Mouse (Mus musculus): ENCODE results near the gene Dennd6b. TPM values are rescaled to one million over a fixed set of nuclear protein-coding genes. Genes with fewer than 3 reads are reported as not detected.

Gene Dennd6b
- 10 to 100 TPM; 11.5 to 13.0 TPM for total RNA-seq (2021)
- long read RNA-seq, experiment 1, full-length matches to known transcripts = 1 of 31 reads
- long read RNA-seq, experiment 1, partial matches to known transcripts = 4 of 31 reads
- long read RNA-seq, experiment 1, other reads (novel, unspliced or antisense) = 26 of 31 reads
- long read RNA-seq, experiment 2, full-length matches to known transcripts = 3 of 26 reads
- long read RNA-seq, experiment 2, partial matches to known transcripts = 2 of 26 reads
- long read RNA-seq, experiment 2, other reads (novel, unspliced or antisense) = 21 of 26 reads

DNA sequence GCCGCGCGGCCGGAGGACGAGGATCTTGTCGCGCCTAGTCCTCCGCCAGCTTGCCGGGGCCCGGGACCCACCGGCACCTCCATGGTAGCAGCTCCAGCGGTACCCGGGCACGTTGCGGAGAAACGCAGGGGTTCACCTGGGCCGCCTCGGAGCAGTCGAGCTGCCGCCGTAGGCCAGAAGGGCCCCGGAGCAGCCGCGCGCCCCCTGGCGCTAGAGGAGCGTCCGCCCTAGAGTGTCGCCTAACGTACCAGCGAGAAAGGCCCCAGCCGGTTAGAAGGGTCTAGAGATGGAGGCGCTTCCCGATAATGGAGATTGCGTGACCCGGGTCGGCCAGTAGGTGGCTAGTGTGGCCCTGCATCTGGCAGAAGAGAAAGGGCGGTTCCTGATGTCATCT, at the start of gene Dennd6b:
Dennd6b (minus strand) TSS at position 184 of the 394 bp plus-strand sequence.
- DNase-seq (ENCODE audit: low spot score in 2 of 2) = peak; percentile 91 to 92

- no peak for DNase-seq (ENCODE audit: low spot score in 2 of 2)
These were observed 44.7 kb upstream of the Dennd6b start for GRCm38 (mm10) chr15:89241025-89241424.

DNA sequence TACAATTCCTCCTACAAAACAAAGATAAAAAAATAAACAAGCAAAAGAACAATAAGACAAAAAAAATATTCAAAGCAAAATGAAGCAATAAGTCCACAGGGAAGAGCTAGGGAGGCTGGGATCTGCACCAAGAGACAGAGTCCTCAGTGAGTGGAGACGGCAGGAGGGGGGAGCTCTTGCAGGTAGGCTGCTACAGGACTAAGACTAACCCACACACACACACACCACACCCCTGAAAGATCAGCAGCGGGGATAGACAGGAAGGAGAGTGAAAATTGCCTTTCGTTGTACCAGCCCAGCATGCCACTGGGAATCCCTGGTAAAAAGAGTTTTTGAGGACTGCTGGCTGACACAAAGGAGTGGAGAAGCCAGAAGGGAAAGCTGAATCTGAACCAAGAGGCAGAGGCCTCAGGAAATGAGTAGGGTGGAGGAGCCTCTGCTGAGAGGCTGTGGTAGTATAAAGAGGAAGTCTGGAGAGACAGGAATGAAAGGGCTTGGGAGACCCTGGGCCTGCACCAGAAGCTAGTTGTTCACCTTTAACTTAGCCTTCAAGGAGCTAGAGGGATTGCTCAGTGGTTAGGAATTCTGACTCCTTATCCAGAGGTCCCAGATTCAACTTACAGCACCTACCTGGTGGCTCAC, 43.6 kb upstream of the Dennd6b start:
- DNase-seq (ENCODE audit: low spot score in 2 of 2) = no peak

- no peak for DNase-seq (ENCODE audit: low spot score in 2 of 2)
These were observed 37.8 kb upstream of the Dennd6b start for GRCm38 (mm10) chr15:89234052-89234451.

- DNase-seq (ENCODE audit: low spot score in 2 of 2) = no peak
These were observed 37.3 kb upstream of the Dennd6b start for GRCm38 (mm10) chr15:89233586-89233985.

GRCm38 (mm10) chr15:89215611-89216233, 19.4 kb upstream of the Dennd6b start:
- no peak for DNase-seq (ENCODE audit: low spot score in 2 of 2)

- DNase-seq (ENCODE audit: low spot score in 2 of 2) = no peak
These were observed 18.7 kb upstream of the Dennd6b start for GRCm38 (mm10) chr15:89214953-89215352.

- no peak for DNase-seq (ENCODE audit: low spot score in 2 of 2)
These were observed 17.2 kb upstream of the Dennd6b start for GRCm38 (mm10) chr15:89213517-89213916.

DNA sequence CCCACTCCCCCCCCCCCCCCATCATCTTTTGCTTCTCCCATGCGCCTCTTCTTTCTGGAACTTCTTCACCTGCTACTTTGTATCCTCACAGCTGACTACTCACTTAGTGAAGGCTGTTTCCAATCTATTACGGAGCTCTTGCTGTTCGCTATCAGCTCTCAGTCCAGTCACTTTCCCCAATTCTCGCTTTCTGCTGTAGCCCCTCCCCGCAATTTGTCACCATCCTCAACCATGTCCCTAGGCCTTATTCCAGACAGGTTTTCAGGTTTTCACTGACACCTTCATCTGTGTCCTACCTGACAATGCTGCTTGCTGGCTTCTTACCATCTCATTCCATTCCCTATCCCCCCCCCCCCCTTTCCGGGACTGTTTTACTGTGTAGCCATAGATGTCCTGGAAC, 16.2 kb upstream of the Dennd6b start:
- no peak for DNase-seq (ENCODE audit: low spot score in 2 of 2)

DNA sequence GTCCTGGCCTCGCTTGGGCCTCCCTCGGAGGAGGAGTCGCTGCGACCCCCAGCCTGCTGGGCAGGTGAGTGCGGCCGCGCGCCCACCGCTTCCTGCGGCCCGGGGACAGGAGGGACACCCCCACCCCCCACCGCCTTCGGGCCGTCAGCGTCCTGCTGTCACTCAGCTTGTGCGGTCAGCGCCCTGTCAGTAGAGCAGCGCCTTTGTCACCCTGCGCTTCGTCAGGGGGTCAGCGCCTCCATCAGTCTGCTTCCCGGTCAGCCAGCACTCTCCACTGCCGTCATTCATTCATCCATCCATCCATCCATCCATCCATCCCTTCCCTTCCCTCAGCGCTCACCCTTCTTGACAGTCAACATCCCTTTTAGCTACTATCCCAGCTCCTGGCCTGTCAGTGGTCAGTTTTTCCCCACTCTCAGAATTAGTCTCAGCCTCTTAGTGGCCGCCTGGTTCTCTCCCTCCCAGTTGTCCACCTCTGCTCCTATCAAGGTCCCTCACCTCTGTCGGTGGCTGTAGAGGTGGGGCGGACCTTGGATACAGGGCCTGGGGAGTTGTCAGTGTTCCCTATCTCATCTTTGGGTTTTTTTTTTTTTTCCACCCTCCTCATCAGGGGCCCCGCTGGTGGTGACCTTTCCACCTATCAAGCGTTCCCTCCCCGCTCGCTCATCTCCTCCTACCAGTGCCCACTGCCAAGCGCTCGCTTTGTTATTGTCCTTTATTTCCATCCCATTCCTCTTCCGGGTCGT, 15.6 kb upstream of the Dennd6b start:
- no peak for DNase-seq (ENCODE audit: low spot score in 2 of 2)

- peak; percentile 66 to 73 for DNase-seq (ENCODE audit: low spot score in 2 of 2)
These were observed 14.8 kb upstream of the Dennd6b start, which contains the start of gene Ppp6r2 for GRCm38 (mm10) chr15:89210915-89211715. Ppp6r2 (plus strand) TSS chr15:89211553.

- peak; percentile 71 to 82 for DNase-seq (ENCODE audit: low spot score in 2 of 2)
These were observed 13.8 kb upstream of the Dennd6b start for GRCm38 (mm10) chr15:89209886-89210761.

DNA sequence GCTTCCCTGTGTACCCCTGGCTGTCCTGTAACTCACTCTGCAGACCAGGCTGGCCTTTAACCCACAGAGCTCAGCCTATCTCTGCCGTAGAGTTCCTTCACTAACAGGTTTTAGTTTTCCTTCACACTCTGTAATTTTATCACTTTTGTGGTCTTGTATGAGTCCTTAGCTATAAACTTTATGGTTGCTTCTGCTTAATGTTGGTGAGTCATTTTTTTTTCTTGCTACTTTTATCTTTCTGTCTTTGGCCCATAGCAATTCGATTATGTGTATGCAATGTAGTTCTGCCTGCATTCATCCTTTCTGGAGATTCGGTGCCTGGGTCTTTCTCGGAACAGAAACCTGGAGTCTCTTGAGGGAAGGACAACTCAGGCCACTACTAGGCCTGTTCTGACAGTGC, 11.2 kb upstream of the Dennd6b start:
- no peak for DNase-seq (ENCODE audit: low spot score in 2 of 2)

- DNase-seq (ENCODE audit: low spot score in 2 of 2) = no peak
These were observed 760 bp upstream of the Dennd6b start for GRCm38 (mm10) chr15:89197056-89197455.

- peak; percentile 71 to 83 for DNase-seq (ENCODE audit: low spot score in 2 of 2)
These were observed 495 bp downstream of the Dennd6b start for GRCm38 (mm10) chr15:89195690-89196312.

DNA sequence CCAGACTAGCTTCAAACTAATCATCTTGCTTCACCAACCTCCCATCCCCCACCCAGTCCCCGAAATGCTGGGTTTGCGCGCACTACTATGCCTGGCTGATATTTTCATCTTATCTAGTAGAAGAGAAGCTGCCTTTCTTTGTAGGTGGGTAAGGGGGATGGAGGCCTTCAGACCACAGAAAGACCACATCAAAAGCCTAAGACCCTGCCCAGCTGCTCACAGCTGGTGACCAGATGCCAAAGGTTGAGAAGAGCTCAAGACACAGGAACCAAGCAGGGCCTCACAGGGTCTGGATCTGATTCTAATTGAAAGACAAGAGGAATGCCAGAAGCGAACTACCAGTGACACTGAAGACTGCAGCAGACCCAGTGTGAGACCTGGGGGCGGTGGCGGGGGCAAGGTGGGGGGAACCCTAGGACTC, 1.0 kb downstream of the Dennd6b start:
- DNase-seq (ENCODE audit: low spot score in 2 of 2) = no peak

GRCm38 (mm10) chr15:89184937-89185227, 11.4 kb downstream of the Dennd6b start:
- DNase-seq (ENCODE audit: low spot score in 2 of 2) = no peak

- DNase-seq (ENCODE audit: low spot score in 2 of 2) = no peak
These were observed 12.0 kb downstream of the Dennd6b start for GRCm38 (mm10) chr15:89184141-89184936.

DNA sequence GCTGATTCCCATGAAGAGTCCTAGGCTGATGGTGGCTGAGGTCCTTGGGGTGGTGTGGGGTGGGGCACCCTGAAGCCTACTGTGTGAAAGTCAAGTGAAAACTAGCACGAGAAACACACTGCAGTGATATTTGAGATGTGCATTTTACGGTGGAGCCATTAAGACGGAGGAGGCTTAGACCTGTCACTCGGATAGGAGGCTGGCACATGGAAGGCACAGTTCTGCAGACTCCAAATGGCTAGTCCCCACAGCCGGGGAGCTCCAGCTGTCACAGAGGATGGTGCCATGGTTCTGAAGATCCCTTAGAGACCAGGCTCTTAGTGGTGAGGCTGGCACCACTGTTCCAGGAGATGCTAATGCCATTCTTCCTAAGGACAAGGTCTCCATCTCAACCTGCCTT, 13.5 kb downstream of the Dennd6b start:
- no peak for DNase-seq (ENCODE audit: low spot score in 2 of 2)

Data from adrenal gland, postnatal 4 days (tissue).